Mouse (Mus musculus) gastrocnemius, adult 18-20 months (tissue): Measurements from ENCODE around the gene Tpcn1. TPM values are rescaled to one million over a fixed set of nuclear protein-coding genes. Genes with fewer than 3 reads are reported as not detected.

Experiments used
- total RNA-seq, 2 experiments: library from RNA; stranded (reverse); gene quantifications; 2 replicates each; pipeline ENCODE4 v1.2.3; 2021

Tpcn1 gene
- total RNA-seq, 2 experiments from 2014 or later = 38.9 to 42.9 TPM

Other genes starting within 250 kb of the Tpcn1 start
- not detected for gene Lhx5, start 157.0 kb downstream of the Tpcn1 start, total RNA-seq
- gene Sdsl, start 115.9 kb downstream of the Tpcn1 start, total RNA-seq = under 1 TPM in 1 of 2 experiments, not detected in 1; 0.41 TPM
- under 1 TPM in 1 of 2 experiments, not detected in 1; 0.69 TPM for gene Sds, start 112.1 kb downstream of the Tpcn1 start, total RNA-seq
- 10 to 100 TPM; 46.9 to 52.2 TPM for gene Plbd2, start 85.0 kb downstream of the Tpcn1 start, total RNA-seq
- 1 to 10 TPM; 8.5 to 8.6 TPM for gene Slc8b1, start 77.5 kb downstream of the Tpcn1 start, total RNA-seq
- not detected for gene Iqcd, start 343 bp upstream of the Tpcn1 start, total RNA-seq
- gene Rita1, start 23.9 kb upstream of the Tpcn1 start, total RNA-seq = 1 to 10 TPM; 7.0 to 7.5 TPM
- 10 to 100 TPM; 15.8 to 15.9 TPM for gene Ddx54, start 24.1 kb upstream of the Tpcn1 start, total RNA-seq
- not detected for gene Cfap73, start 45.6 kb upstream of the Tpcn1 start, total RNA-seq
- not detected for gene Rasal1, start 60.1 kb upstream of the Tpcn1 start, total RNA-seq
- under 1 TPM; 0.41 to 0.74 TPM for gene Dtx1, start 123.3 kb upstream of the Tpcn1 start, total RNA-seq
- gene Oas2, start 161.2 kb upstream of the Tpcn1 start, total RNA-seq = under 1 TPM; 0.19 to 0.25 TPM
- not detected for gene Oas3, start 189.0 kb upstream of the Tpcn1 start, total RNA-seq
- not detected for gene Oas1e, start 206.9 kb upstream of the Tpcn1 start, total RNA-seq
- gene Oas1c, start 223.8 kb upstream of the Tpcn1 start, total RNA-seq = under 1 TPM in 1 of 2 experiments, not detected in 1; 0.09 TPM